In genomic region chr4:123083323-123083902, GRCm38 (mm10) we compare ENCODE assay signal across 11 mouse cellular contexts. TPM values are rescaled to one million over a fixed set of nuclear protein-coding genes. Genes with fewer than 3 reads are reported as not detected.
"Had no signal": no experiment of that assay in that cellular context is flagged by ENCODE, and none has a peak within 500 bp of the region (broad histone marks: within the 10 kb centered on the region; RNA-seq: fewer than 3 reads in every experiment).

No protein-coding gene starts in this region.

- H3K9ac ChIP-seq: limb, embryonic 12.5 days; liver, embryonic 14.5 days; midbrain, embryonic 12.5 days; stomach, embryonic 15.5 days had no signal

- H3K36me3 ChIP-seq: limb, embryonic 12.5 days; midbrain, embryonic 12.5 days; stomach, embryonic 15.5 days had no signal

- H3K4me3 ChIP-seq: limb, embryonic 12.5 days; megakaryocyte, embryonic 14.5 days; midbrain, embryonic 12.5 days; stomach, embryonic 15.5 days had no signal

- H3K4me1 ChIP-seq: limb, embryonic 12.5 days had no signal

- H3K9me3 ChIP-seq: limb, embryonic 12.5 days; midbrain, embryonic 12.5 days; stomach, embryonic 15.5 days had no signal

- H3K27ac ChIP-seq: limb, embryonic 12.5 days; liver, embryonic 14.5 days; macrophage; midbrain, embryonic 12.5 days; stomach, embryonic 15.5 days had no signal

- H3K4me2 ChIP-seq: limb, embryonic 12.5 days; midbrain, embryonic 12.5 days; stomach, embryonic 15.5 days had no signal

- H3K27me3 ChIP-seq: stomach, embryonic 15.5 days had no signal

- DNase-seq: layer of hippocampus, adult 9-11 months had no signal

RNA-seq across cellular contexts. Expression of gene Bmp8b, which starts 21.6 kb away (rescaled TPM):
- total RNA-seq: layer of hippocampus, adult 18-20 months had no signal
- polyA plus RNA-seq: macrophage had no signal

RNA-seq across cellular contexts. Expression of gene Oxct2b, which starts 32.7 kb away (rescaled TPM):
- total RNA-seq: layer of hippocampus, adult 18-20 months; layer of hippocampus, postnatal 36 days had no signal
- polyA plus RNA-seq: kidney, embryonic 16.5 days; limb, embryonic 12.5 days; liver, embryonic 14.5 days; lung, adult 2 months; macrophage; midbrain, embryonic 12.5 days had no signal
